Mouse (Mus musculus) heart, embryonic 13.5 days (tissue): ENCODE measurements around the gene Sertad2. TPM values are rescaled to one million over a fixed set of nuclear protein-coding genes. Genes with fewer than 3 reads are reported as not detected.

Experiments used
- ATAC-seq: fragments of 200-750 bp; cut with Nextera tagmentation; 2 replicates; pipeline ENCODE4 v1.8.0; 2017; ENCODE audit warnings: moderate TSS enrichment; ENCODE audit not compliant: insufficient number of reproducible peaks, low FRiP score, low TSS enrichment; ENCODE audit errors: extremely low read depth
- H3K27ac ChIP-seq: fragments of 300-500 bp; sonication (generic); replicated peaks from 2 replicates; pipeline ENCODE4 v1.5.1; 2015; ENCODE audit warnings: moderate library complexity, mild to moderate bottlenecking, inconsistent platforms
- H3K27me3 ChIP-seq: fragments of 300-500 bp; sonication (generic); replicated peaks from 2 replicates; pipeline ENCODE4 v1.6.1; 2015; ENCODE audit warnings: mild to moderate bottlenecking, inconsistent platforms
- H3K36me3 ChIP-seq: fragments of 300-500 bp; sonication (generic); 2 replicates; pipeline ENCODE4 v1.6.1; 2015; ENCODE audit warnings: mild to moderate bottlenecking, inconsistent platforms
- H3K4me1 ChIP-seq: fragments of 300-500 bp; sonication (generic); 2 replicates; pipeline ENCODE4 v1.6.1; 2015; ENCODE audit warnings: inconsistent platforms
- H3K4me2 ChIP-seq: fragments of 300-500 bp; sonication (generic); 2 replicates; pipeline ENCODE4 v1.6.1; 2015; ENCODE audit warnings: inconsistent platforms, mild to moderate bottlenecking, moderate library complexity
- H3K4me3 ChIP-seq: fragments of 300-500 bp; sonication (generic); 2 replicates; pipeline ENCODE4 v1.5.1; 2015; ENCODE audit warnings: moderate library complexity, mild to moderate bottlenecking, inconsistent platforms
- H3K9ac ChIP-seq: fragments of 300-500 bp; sonication (generic); 2 replicates; pipeline ENCODE4 v1.6.1; 2015; ENCODE audit warnings: inconsistent platforms, mild to moderate bottlenecking, moderate library complexity
- H3K9me3 ChIP-seq: fragments of 300-500 bp; sonication (generic); 2 replicates; pipeline ENCODE4 v1.6.1; 2016; ENCODE audit warnings: inconsistent platforms
- WGBS: fragments of 180-500 bp; shearing (Covaris S2); methylation state at CpG from one replicate; pipeline ENCODE4 v1.1.7; 2015; ENCODE audit warnings: mixed read lengths; 5-methylcytosine and 5-hydroxymethylcytosine counted together
- polyA plus RNA-seq: library from polyadenylated mRNA; unstranded; fragments of >200 nt; fragmentation: Nextera tagmentation; extraction: Ambion mirVana; gene quantifications from 2 replicates; pipeline ENCODE4 v1.2.1, GENCODE M21; 2015

The Sertad2 gene
- polyA plus RNA-seq, 1 experiment from 2014 or later: 30.5 TPM

GRCm38 (mm10) chr11:20635646-20636045 is 92.6 kb downstream of the Sertad2 start:
- Histone ChIP-seq H3K27ac (peak overlapping the region; percentile 63), H3K4me1 (peaks cover 63% of the 10 kb centered on the region), H3K27me3 (no peaks in the 10 kb centered on the region), H3K4me2 (peak overlapping the region; percentile 76), H3K4me3 (peak overlapping the region; percentile 20), H3K9ac (peak overlapping the region; percentile 54), H3K36me3 (no peaks in the 10 kb centered on the region), H3K9me3 (no peaks in the 10 kb centered on the region)
- WGBS: 42% methylated on average over 6 of the region's 6 CpGs
- ATAC-seq: no peak

- WGBS: 30% methylated on average over 4 of the region's 4 CpGs
- Histone ChIP-seq H3K9me3 (no peaks in the 10 kb centered on the region), H3K36me3 (no peaks in the 10 kb centered on the region), H3K27ac (peak overlapping the region; percentile 63), H3K4me3 (peak overlapping the region; percentile 20), H3K9ac (peak overlapping the region; percentile 54), H3K4me2 (peak overlapping the region; percentile 76), H3K27me3 (no peaks in the 10 kb centered on the region), H3K4me1 (peaks cover 67% of the 10 kb centered on the region)
- no peak for ATAC-seq
Observed at GRCm38 (mm10) chr11:20636114-20636513, 93.1 kb downstream of the Sertad2 start.

- Histone ChIP-seq H3K27ac (no peak overlapping the region), H3K4me2 (0 out of 2 replicates have a peak overlapping the region, but pooled peaks have one; percentile 9), H3K9me3 (no peaks in the 10 kb centered on the region), H3K36me3 (no peaks in the 10 kb centered on the region), H3K4me3 (no peak overlapping the region), H3K9ac (no peak overlapping the region), H3K27me3 (no peaks in the 10 kb centered on the region), H3K4me1 (peaks cover 70% of the 10 kb centered on the region)
- ATAC-seq: no peak
Observed at GRCm38 (mm10) chr11:20637060-20637459, 94.0 kb downstream of the Sertad2 start.

GRCm38 (mm10) chr11:20638841-20639240 is 95.8 kb downstream of the Sertad2 start:
- H3K27ac ChIP-seq: no peak overlapping the region
- no peaks in the 10 kb centered on the region for H3K36me3 ChIP-seq
- H3K27me3 ChIP-seq: no peaks in the 10 kb centered on the region
- ATAC-seq: no peak
- WGBS: 24% methylated on average over 3 of the region's 3 CpGs
- no peak overlapping the region for H3K4me2 ChIP-seq
- peaks cover 70% of the 10 kb centered on the region for H3K4me1 ChIP-seq
- no peaks in the 10 kb centered on the region for H3K9me3 ChIP-seq
- no peak overlapping the region for H3K4me3 ChIP-seq
- no peak overlapping the region for H3K9ac ChIP-seq

GRCm38 (mm10) chr11:20639918-20640447 is 96.9 kb downstream of the Sertad2 start:
- Histone ChIP-seq H3K4me2 (peak overlapping the region; percentile 69), H3K4me1 (peaks cover 70% of the 10 kb centered on the region), H3K9ac (peak overlapping the region; percentile 76), H3K36me3 (no peaks in the 10 kb centered on the region), H3K4me3 (peak overlapping the region; percentile 35), H3K27me3 (no peaks in the 10 kb centered on the region), H3K9me3 (no peaks in the 10 kb centered on the region), H3K27ac (peak overlapping the region; percentile 84)
- peak; percentile 62; the same call in 1 of the 2 replicates for ATAC-seq
- 3% methylated on average over 11 of the region's 11 CpGs for WGBS

- Histone ChIP-seq H3K4me3 (no peak overlapping the region), H3K4me2 (no peak overlapping the region), H3K27ac (no peak overlapping the region), H3K27me3 (no peaks in the 10 kb centered on the region), H3K9me3 (no peaks in the 10 kb centered on the region), H3K9ac (no peak overlapping the region), H3K36me3 (no peaks in the 10 kb centered on the region), H3K4me1 (peaks cover 76% of the 10 kb centered on the region)
- WGBS: 81% methylated on average over 5 of the region's 5 CpGs
- ATAC-seq: no peak
Observed at GRCm38 (mm10) chr11:20642321-20642720, 99.3 kb downstream of the Sertad2 start.

- no peak overlapping the region for H3K4me2 ChIP-seq
Observed at GRCm38 (mm10) chr11:20643161-20643560, 100.1 kb downstream of the Sertad2 start.

GRCm38 (mm10) chr11:20644166-20644565 is 101.1 kb downstream of the Sertad2 start:
- Histone ChIP-seq H3K9me3 (no peaks in the 10 kb centered on the region), H3K4me2 (no peak overlapping the region), H3K4me3 (no peak overlapping the region), H3K27me3 (no peaks in the 10 kb centered on the region), H3K27ac (no peak overlapping the region; the same call in 1 of the 2 replicates), H3K9ac (no peak overlapping the region), H3K4me1 (peaks cover 81% of the 10 kb centered on the region), H3K36me3 (peaks cover 15% of the 10 kb centered on the region)
- 72% methylated on average over 1 of the region's 1 CpGs for WGBS
- no peak for ATAC-seq

More at GRCm38 (mm10) chr11:20643161-20643560, 100.1 kb downstream of the Sertad2 start:
- WGBS: 53% methylated on average over 5 of the region's 5 CpGs
- no peak overlapping the region for H3K9ac ChIP-seq
- H3K4me3 ChIP-seq: no peak overlapping the region
- H3K4me1 ChIP-seq: peaks cover 84% of the 10 kb centered on the region
- ATAC-seq: no peak
- H3K27ac ChIP-seq: no peak overlapping the region
- H3K9me3 ChIP-seq: no peaks in the 10 kb centered on the region
- H3K36me3 ChIP-seq: peaks cover 5% of the 10 kb centered on the region
- H3K27me3 ChIP-seq: no peaks in the 10 kb centered on the region

GRCm38 (mm10) chr11:20644872-20645271 is 101.8 kb downstream of the Sertad2 start:
- Histone ChIP-seq H3K4me3 (no peak overlapping the region), H3K9me3 (no peaks in the 10 kb centered on the region), H3K4me1 (peaks cover 74% of the 10 kb centered on the region), H3K27ac (no peak overlapping the region), H3K9ac (0 out of 2 replicates have a peak overlapping the region, but pooled peaks have one; percentile 3), H3K36me3 (peaks cover 21% of the 10 kb centered on the region), H3K4me2 (no peak overlapping the region), H3K27me3 (no peaks in the 10 kb centered on the region)
- no peak for ATAC-seq
- WGBS: 56% methylated on average over 6 of the region's 6 CpGs

- Histone ChIP-seq H3K4me1 (peaks cover 67% of the 10 kb centered on the region), H3K27me3 (no peaks in the 10 kb centered on the region), H3K4me2 (no peak overlapping the region), H3K4me3 (no peak overlapping the region), H3K9ac (no peak overlapping the region), H3K36me3 (peaks cover 26% of the 10 kb centered on the region), H3K27ac (no peak overlapping the region), H3K9me3 (no peaks in the 10 kb centered on the region)
- ATAC-seq: no peak
- WGBS: 53% methylated on average over 3 of the region's 3 CpGs
Observed at GRCm38 (mm10) chr11:20645521-20645920, 102.5 kb downstream of the Sertad2 start.

GRCm38 (mm10) chr11:20646142-20646541 is 103.1 kb downstream of the Sertad2 start:
- Histone ChIP-seq H3K4me2 (no peak overlapping the region), H3K9ac (0 out of 2 replicates have a peak overlapping the region, but pooled peaks have one; percentile 14), H3K27me3 (no peaks in the 10 kb centered on the region), H3K9me3 (no peaks in the 10 kb centered on the region), H3K4me1 (peaks cover 67% of the 10 kb centered on the region), H3K36me3 (peaks cover 29% of the 10 kb centered on the region), H3K27ac (no peak overlapping the region), H3K4me3 (no peak overlapping the region)
- 64% methylated on average over 6 of the region's 6 CpGs for WGBS
- ATAC-seq: no peak
